Mouse (Mus musculus) left cerebral cortex, postnatal 4 days (tissue): Measurements from ENCODE around the gene Zmym6. TPM values are rescaled to one million over a fixed set of nuclear protein-coding genes. Genes with fewer than 3 reads are reported as not detected.

Experiments
- DNase-seq: peaks from one replicate; pipeline ENCODE4 v3.0.0-alpha.2; 2022
- intact Hi-C: fragments of 180-260 bp; cut with DNase I; formaldehyde crosslinking; loops from one replicate; pipeline ENCODE4 v1.15.1; 2025
- total RNA-seq, 2 experiments: library from RNA; stranded (reverse); gene quantifications; 2 replicates each; pipeline ENCODE4 v1.2.3; 2021

The Zmym6 gene
- total RNA-seq, 2 experiments from 2014 or later: 40.1 to 40.3 TPM

DNA sequence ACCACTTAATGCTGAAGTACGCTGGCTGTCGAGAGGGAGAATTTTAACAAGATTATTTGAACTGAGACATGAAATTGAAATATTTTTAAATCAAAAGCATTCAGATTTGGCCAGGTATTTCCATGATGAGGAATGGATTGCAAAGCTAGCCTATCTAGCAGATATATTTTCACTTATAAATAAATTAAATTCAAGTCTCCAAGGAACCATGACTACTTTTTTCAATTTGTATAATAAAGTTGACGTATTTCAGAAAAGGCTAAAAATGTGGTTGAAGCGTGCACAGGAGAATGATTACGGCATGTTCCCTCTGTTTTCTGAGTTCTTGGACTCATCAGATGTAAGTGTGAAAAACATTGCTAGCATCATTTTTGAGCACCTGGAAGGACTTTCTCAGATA, 46.2 kb downstream of the Zmym6 start, which contains the start of gene Tmem35b:
TSS of gene Tmem35b (plus strand) at position 301 of the 400 bp plus-strand sequence.
- intact Hi-C loops: loop anchor here (5.0 kb wide), 1 partner anchor 114 kb away; no protein-coding TSS in a partner anchor

DNA sequence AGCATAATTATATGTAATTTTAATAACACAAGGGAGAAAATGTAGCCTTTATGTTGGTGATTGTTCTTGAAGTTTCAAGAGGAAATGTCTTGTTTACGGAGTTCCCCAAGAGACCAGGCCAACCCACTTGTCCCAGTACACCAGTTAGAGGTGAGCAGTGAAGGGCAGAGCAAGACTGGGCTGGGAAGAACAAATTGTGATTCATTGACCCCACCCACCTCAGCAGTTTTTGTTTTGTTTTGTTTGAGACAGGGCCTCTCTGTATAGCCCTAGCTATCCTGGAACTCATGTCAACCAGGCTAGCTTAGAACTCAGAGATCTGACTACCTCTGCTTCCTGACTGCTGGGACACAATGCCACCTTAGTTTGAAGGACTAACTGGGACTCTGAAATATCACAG, 47.1 kb downstream of the Zmym6 start:
- no peak for DNase-seq
- intact Hi-C loops: loop anchor here (5.0 kb wide), 1 partner anchor 113 kb away; no protein-coding TSS in a partner anchor

More for the DNA sequence above, 46.2 kb downstream of the Zmym6 start, which contains the start of gene Tmem35b:
- DNase-seq: no peak

DNA sequence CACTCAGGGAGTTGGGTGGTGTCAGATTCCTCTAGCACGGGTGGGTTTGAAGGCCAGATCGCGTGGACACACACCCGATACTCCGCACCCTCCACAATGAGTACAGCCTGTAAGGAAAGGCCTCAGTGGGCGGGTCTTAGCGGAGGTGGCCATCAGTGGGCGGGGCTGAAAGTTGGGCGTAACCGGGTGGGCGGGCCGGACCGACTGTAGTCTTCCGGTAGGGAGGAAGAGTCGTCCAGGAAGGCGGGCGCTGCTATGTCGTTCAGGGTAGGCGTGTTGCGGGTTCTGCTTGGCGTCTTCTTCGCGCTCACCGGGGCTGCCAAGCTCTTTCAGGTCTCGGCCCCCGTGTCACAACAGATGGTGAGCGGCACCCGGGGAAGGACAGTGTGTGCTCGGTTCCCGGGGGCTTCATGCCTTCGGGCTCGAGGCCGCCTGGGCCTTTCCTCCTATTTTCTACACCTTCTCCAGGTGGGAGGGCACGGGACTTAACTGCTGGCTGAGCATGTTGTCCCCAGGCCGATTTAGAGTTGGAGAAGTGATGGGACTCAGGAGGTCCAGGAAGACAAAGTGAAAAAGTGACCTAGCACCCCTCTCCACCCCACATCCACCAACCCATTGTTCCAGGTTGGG, 48.8 kb downstream of the Zmym6 start:
- peak; percentile 89 for DNase-seq
- intact Hi-C loops: no loop called here

DNA sequence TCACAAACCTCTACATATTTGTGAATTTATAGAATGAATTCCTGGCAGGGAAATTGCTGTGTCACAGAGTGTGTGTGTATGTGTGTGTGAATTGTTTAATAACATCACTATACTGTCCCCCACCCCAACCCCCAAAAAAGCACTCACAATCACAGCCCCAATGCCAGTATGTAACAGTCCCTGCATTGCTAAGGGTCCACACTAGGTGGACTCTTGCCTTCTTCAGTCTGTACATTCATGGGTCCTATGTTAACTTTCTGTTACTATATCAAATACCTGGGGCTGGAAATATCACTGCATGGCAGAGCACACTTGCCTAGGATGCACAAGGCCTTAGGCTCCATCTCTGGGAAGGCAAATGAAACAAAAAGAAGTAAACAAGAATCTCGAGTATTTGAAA, 57.5 kb downstream of the Zmym6 start:
- intact Hi-C loops: no loop called here
- no peak for DNase-seq

DNA sequence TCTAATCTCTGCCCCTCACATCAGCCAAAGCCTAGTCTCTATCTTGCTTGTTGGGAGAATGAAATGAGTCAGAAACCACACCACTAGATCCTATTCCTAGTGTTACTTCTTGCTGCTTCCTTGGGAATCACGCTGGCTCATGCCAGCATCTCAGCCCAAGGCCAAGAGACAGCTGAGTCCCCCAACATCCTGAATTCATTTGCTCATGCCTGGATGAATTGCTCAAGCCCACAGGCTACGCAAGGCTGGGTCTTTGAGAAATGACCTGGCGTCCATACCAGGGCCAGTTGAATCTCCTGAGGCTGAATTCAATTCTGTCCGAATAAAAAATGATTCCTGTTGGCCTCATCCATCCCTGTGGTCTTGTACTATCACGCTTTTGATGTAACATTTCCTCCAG, 60.4 kb downstream of the Zmym6 start:
- peak; percentile 43 for DNase-seq
- intact Hi-C loops: no loop called here

DNA sequence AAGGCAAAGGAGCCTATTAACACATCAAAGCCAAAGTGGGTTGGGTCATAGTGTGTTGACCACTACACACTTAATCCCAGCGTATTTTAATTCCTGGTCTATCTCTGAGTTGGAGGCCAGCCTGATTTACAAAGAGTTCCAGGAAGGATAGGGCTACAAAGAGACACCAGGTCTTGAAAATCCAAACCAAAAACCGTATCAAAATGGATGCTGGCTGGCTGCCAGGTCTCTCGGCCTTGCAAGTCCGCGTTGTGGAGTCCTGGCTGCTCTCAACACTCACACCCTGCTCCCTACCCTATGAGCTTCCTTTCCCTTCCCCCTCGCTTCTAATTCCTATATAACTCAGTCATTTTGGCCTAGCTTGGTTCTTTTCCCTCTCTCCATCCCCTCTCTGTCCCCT, 61.3 kb downstream of the Zmym6 start:
- intact Hi-C loops: no loop called here
- DNase-seq: peak; percentile 61

DNA sequence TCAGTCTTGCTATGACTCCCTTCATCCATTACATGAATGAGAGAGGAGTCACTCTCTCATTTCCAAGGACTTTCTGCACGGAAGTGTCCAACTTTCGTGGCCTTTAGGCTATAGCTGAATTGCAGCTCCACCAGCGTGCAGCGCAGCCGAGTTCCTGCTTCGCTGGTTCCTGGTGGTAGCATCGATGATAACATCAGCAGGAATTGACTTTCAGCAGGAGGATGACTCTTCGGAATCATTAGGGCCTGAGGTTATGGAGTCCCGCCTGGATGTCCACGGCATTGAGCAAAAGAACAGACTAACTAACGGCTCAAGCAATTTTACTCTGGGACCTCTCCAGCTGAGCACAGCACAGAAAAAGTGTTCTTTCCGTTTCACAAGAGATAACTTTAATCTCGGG, 72.8 kb downstream of the Zmym6 start:
- intact Hi-C loops: no loop called here
- no peak for DNase-seq

DNA sequence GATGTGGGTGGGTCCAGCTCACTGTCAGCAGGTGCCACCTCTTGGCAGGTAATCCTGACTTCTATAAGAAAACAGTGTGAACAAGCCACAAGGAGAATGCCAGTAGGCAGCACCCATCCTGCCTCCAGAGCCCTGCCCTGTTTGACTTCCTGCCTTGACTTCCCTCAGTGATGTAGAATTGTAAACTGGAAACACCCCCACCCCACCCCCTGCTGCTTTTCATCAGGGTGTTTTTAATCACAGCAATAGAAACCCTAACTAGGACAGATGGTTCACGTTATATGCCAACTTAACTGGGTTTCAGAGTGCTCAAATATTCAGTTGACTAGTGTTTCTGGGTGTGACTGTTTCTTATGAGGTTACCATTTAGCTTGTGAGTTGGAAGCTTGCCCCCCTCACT, 76.2 kb downstream of the Zmym6 start:
- DNase-seq: no peak
- intact Hi-C loops: no loop called here

DNA sequence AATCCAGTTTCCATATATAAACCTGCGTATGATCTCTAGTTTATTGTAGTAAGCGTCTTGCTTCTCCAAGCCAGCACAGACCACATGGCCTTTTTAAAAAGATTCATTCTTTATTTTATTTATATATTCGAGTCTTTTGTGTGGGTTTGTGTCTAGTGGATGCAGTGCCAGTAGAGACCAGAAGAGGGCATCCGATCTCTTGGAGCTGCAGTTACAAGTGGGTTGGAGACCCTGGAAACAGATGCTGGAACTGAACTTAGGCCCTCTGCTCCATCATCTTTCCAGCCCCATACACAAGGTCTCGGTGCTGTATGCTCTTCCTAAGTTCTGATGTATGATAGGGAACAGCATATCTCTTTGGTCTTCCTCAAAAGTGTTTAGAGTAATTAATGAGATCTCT, 78.6 kb downstream of the Zmym6 start:
- intact Hi-C loops: no loop called here
- no peak for DNase-seq

DNA sequence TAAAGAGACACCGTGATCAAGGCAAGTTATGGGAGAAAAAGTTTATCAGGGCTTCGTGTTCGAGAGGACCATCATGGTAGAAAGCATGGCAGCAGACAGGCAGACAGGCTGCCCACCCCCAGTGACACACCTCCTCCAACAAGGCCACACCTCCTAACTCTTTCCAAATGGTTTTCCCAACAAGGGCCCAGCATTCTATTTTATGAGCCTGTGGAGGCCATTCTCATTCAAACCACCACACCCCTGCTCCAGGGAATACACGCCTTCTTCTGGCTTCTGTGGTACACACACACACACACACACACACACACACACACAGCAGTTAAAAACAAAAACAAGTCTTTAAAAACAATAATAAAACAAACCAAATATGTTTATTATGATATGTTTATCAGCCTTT, 80.6 kb downstream of the Zmym6 start:
- DNase-seq: no peak
- intact Hi-C loops: no loop called here

DNA sequence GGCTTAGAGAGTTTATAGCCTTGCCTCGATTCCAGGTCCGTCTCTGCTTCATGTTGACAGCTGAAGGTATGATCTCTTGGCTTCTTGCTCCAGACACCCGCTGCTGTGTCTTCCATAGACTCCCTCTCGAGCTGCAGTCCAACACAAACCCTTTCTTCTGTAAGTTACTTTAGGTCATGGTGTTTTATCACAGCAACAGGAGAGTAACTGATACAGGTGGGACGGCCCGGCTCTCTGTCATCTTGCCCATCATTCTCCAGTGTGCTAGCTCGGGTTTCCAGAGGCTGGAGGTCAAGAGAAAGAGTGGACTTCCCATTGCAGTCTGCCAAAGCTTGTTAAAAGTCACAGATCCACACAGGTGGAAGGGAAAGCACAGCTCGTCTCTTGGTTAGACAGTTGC, 86.7 kb downstream of the Zmym6 start:
- no peak for DNase-seq
- intact Hi-C loops: no loop called here

DNA sequence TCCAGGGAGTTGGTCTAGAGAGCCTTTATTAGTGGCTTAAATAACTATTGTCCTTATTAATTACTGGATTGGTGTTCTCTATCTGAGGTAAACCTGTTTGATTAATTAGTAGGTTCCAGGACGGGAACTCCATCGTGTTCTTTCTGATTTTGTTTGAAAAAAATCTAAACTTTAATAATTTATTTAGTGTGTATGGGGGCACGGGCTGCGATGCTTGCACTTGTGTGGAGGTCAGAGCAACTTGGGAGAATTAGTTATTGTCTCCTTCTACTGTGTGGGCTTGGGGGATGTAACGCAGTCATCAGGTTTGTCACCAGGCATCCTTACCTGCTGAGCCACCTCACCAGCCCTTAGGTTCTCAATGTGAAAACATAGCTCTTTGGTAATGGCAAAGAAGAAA, 89.9 kb downstream of the Zmym6 start:
- intact Hi-C loops: no loop called here
- DNase-seq: no peak

DNA sequence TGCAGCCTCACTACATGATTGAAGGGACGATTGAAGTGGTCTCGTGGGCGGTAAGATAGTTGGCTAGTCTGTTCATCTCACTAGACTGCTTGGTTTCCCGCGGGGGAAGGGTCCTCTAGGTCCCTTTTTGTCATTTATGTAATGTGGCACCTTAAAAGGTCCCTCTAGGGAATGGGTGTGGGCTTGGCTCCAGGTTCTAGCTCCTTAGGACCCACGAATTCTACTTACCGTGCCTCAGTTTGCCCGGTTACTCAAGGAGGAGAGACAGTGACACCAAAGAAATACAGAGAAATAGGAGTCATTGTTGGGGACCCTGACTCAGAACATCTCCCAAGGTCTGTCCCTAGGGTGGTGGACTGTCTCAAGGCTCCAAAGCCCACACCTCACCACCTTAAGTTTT, 90.5 kb downstream of the Zmym6 start:
- intact Hi-C loops: no loop called here
- DNase-seq: no peak

DNA sequence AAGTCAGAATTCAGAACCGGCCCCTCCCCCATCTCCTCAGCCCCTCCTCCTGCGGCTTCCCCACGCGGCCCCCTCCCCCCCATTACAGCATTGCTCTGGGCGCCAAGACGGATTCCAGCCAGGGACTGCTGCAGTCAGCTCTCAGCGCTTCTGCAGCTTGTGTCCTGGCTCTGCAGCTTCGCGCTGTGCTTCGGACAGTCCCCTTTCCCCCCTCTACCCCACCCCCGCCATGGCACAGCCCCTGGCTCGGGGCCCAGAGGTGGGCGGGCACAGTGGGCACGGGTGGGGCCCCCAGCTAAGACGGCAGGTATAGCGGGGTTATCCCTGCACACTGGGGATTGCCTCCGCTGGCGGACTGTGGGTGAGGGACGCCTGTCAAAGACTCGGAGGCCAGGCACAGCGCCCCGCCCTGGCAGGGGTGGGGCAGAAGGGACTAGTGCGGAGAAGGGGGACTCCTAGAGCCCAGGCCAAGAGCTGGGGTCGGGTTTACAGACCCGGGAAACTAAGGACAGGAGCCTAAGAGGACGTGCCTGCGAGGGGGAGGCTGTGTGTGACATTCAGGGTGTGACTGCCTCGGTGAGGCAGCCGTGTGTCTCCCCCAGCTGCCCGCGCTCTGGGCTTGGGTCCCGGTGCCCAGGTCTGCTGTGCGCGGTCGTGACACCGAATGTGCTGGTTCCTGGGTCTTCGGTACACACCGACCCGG, 91.2 kb downstream of the Zmym6 start:
- DNase-seq: peak; percentile 86
- intact Hi-C loops: no loop called here

DNA sequence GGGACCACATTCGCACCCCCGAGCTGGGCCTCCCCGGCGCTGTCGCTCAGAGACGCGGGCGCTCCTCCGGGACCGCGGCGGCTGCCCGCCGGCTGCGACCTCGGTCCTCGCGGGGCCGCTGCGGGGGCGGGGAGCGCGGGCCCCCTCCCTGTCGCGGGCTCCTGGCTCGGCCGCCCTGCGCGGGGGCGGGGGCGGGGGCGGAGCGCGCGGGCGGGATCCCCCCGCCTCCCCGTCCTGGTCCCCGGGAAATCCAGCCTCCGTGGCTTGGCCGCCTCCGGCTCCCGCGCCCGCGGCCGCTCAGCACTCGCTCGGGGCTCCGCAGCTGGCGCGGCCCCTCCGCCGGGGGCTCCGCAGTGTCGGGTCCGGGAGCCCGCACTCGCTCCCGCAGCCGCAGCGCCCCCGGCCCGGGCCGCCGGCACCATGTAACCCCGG, 91.7 kb downstream of the Zmym6 start, which contains the start of gene Dlgap3:
TSS of gene Dlgap3 (plus strand) at position 291 of the 432 bp plus-strand sequence.
- DNase-seq: peak; percentile 71
- intact Hi-C loops: no loop called here

DNA sequence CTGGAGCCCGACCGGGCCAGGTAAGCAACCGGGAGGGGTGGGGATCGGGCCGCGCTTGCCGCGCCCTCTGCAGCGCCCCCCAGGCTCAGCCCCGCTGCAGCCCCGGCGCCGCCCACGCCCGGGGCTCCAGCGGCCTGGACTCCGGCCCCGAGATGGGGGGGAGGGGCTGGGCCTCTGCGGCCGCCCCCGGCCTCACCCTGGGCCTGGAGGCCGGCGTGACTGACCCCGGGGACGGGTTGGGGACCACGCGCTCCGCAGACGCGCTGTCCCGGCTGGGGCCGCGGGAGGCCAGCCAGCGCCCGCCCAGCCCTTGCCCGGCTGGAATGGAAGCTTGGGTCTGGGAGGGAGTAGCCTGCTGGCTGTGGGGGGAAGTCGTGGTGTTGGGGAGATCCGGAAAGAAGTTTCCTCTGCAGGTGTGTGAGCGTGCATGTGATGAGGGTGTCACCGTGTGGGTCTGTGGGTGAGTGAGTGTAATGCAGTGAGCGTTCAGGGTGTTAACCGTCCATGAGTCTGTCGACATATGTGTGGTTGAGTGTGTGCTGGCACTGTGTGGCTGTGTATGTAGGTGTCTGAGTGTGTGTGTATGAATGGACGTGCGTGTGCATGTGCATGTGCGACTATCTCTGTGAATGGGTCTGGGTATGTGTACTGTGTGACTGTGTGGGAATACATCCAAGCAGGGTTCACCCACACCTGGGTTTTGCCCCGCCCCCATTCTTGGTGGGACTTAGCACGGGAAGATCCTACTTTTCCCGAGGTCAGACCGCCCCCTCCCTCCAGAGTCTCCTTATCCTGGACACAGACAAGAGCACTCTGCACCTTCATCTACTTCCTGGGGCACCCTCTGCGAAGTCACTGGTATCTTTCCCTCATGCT, 92.4 kb downstream of the Zmym6 start:
- intact Hi-C loops: loop anchor here (5.0 kb wide), 1 partner anchor 68 kb away; no protein-coding TSS in a partner anchor
- DNase-seq: peak; percentile 39

DNA sequence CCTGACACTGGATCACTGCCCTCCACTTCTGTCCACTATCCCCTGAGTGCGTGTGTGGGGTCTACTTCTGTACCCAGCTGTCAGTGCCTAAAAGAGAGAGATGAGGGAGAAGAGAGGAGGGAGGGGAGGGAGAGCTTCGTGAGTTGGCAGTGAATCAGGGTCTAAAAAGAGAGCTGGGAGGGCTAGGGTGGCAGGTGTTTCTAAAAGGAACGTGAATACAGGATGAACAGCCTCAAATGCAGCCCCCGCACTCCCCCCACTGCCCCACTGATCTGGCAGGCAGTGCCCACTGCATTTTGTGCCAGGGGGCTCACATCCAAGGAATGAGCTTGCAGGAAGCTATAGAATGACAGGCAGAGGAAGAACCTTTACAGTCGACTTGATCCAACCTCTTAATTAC, 93.7 kb downstream of the Zmym6 start:
- intact Hi-C loops: loop anchor here (5.0 kb wide), 1 partner anchor 66 kb away; no protein-coding TSS in a partner anchor
- peak; percentile 90 for DNase-seq

DNA sequence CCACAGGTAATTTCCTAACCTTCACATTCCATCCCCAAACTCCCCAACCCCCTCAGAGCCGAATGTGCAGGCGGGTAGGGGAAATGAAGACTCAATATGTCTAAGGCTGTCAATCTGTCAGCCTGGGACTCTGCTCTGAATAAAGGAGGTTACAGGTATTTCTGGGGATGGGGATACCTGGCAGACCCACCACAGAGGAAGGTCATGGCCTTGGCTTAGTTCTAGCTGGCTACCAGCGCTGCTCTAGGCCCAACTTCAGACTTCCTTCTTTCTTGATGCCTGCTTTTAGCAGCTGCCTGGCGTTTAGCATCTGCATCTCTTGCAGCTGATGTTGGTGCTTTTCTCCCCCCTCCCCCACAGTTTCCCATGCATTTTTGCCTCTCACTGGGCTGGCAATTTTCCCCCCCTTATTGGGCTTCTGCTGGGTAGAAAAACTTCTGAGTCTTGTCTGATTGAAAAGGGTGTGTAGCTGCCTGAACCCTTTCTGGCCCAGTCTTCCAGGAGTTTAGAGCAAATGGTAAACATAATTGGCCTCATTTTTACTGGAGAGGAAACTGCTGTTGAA, 94.2 kb downstream of the Zmym6 start:
- no peak for DNase-seq
- intact Hi-C loops: loop anchor here (5.0 kb wide), 1 partner anchor 66 kb away; no protein-coding TSS in a partner anchor

DNA sequence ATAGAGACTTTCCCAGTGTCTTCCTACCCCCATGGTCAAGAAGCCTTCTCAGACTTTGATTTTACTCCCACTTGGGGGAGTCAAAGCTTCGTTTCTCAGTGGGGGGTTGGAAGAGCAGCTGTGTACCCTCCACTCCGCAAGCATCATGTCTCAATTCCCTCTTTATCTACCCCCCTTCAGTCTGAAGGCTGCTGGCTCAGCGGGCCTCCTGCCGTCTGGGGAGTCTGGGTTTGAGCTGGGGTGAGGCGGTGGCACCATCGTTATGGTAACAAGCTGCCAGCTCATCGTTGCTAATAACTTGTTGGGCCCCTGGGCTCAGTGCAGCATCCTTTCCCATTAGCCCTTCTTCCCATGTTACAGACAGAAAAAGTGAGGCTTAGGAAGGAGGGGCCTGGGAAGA, 94.9 kb downstream of the Zmym6 start:
- intact Hi-C loops: loop anchor here (5.0 kb wide), 1 partner anchor 65 kb away; no protein-coding TSS in a partner anchor
- peak; percentile 25 for DNase-seq

DNA sequence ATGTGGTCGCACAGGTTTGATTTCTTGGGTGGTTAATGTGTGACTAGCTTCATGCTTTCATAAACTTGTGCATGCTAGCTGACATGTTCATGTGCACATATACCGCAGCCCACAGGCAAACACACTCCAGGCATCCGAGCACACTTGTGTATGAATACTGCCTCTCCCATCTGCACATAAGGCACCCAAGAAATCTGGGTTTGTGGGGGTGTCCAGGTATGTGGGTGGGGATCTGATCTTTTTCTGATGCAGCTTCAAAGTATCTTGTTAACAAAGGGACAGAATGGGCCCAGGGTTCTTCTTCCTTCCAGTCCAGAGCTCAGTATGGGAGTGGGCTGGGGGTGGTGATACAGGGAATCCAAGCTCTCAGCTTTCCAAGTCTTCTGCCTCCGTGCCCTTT, 95.4 kb downstream of the Zmym6 start:
- no peak for DNase-seq
- intact Hi-C loops: loop anchor here (5.0 kb wide), 1 partner anchor 65 kb away; no protein-coding TSS in a partner anchor
